Mouse (Mus musculus) midbrain, embryonic 15.5 days (tissue): ENCODE measurements at regions not wholly inside any gene's neighbourhood (a gene's known extent, or its start where the extent isn't known, plus 50 kb on each side); places are given as distances from the start of the nearest gene placed in this dataset.

Source experiments
- ATAC-seq: fragments of 200-750 bp; cut with Nextera tagmentation; replicated peaks from 2 replicates; pipeline ENCODE4 v1.8.0; 2017; ENCODE audit warnings: moderate TSS enrichment
- H3K27ac ChIP-seq: fragments of 300-500 bp; sonication (generic); 2 replicates; pipeline ENCODE4 v1.5.1; 2015; ENCODE audit warnings: mild to moderate bottlenecking, inconsistent platforms
- H3K27me3 ChIP-seq: fragments of 300-500 bp; sonication (generic); replicated peaks from 2 replicates; pipeline ENCODE4 v1.6.1; 2015; ENCODE audit warnings: inconsistent platforms
- H3K36me3 ChIP-seq: fragments of 300-500 bp; sonication (generic); replicated peaks from 2 replicates; pipeline ENCODE4 v1.6.1; 2015; ENCODE audit warnings: inconsistent platforms
- H3K4me1 ChIP-seq: fragments of 300-500 bp; sonication (generic); 2 replicates; pipeline ENCODE4 v1.6.1; 2015; ENCODE audit warnings: inconsistent platforms
- H3K4me2 ChIP-seq: fragments of 300-500 bp; sonication (generic); 2 replicates; pipeline ENCODE4 v1.6.1; 2015; ENCODE audit warnings: inconsistent platforms, mild to moderate bottlenecking, moderate library complexity
- H3K4me3 ChIP-seq: fragments of 300-500 bp; sonication (generic); 2 replicates; pipeline ENCODE4 v1.5.1; 2015; ENCODE audit warnings: mild to moderate bottlenecking, inconsistent platforms
- H3K9ac ChIP-seq: fragments of 300-500 bp; sonication (generic); 2 replicates; pipeline ENCODE4 v1.6.1; 2015; ENCODE audit warnings: mild to moderate bottlenecking, inconsistent platforms
- H3K9me3 ChIP-seq: fragments of 300-500 bp; sonication (generic); 2 replicates; pipeline ENCODE4 v1.6.1; 2016; ENCODE audit warnings: inconsistent platforms
- WGBS: fragments of 180-500 bp; shearing (Covaris S2); methylation state at CpG from one replicate; pipeline ENCODE4 v1.1.7; 2015; ENCODE audit warnings: mixed read lengths; 5-methylcytosine and 5-hydroxymethylcytosine counted together

- no peaks in the 10 kb centered on the region for H3K36me3 ChIP-seq
- no peaks in the 10 kb centered on the region for H3K9me3 ChIP-seq
- no peak overlapping the region for H3K27ac ChIP-seq
- H3K4me2 ChIP-seq, result no peak overlapping the region
- no peaks in the 10 kb centered on the region for H3K4me1 ChIP-seq
- ATAC-seq, result no peak
- 58% methylated on average over 2 of the region's 2 CpGs for WGBS
- H3K9ac ChIP-seq, result no peak overlapping the region
- no peak overlapping the region for H3K4me3 ChIP-seq
- H3K27me3 ChIP-seq, result no peaks in the 10 kb centered on the region
Measured at GRCm38 (mm10) chr7:54458386-54458785, 376.9 kb upstream of the Luzp2 start.

DNA sequence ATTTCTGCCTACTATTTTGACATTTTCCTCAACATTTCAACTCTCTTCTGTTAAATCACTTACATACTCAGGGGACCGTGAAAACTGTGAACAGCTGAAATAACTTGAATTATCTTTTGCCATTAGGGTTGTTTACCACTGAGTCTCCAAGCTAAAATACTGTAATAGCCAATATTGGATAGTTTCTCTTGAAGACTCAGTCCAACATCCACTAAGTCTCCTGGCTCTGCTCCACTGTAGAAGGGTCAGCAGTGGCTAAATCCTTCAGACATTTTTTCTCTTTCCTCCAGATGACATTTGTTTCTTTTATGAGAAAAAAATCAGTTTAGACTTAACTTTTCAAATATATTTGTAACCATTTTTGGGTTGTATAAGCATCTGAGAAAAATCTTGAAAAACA is 344.0 kb upstream of the Luzp2 start:
- no peaks in the 10 kb centered on the region for H3K36me3 ChIP-seq
- H3K4me1 ChIP-seq, result no peaks in the 10 kb centered on the region
- no peak overlapping the region for H3K4me3 ChIP-seq
- H3K27me3 ChIP-seq, result no peaks in the 10 kb centered on the region
- no peak overlapping the region for H3K4me2 ChIP-seq
- H3K9me3 ChIP-seq, result no peaks in the 10 kb centered on the region
- no peak overlapping the region for H3K9ac ChIP-seq
- ATAC-seq, result no peak
- WGBS, result 92% methylated on average over 1 of the region's 1 CpGs
- no peak overlapping the region for H3K27ac ChIP-seq

- Histone ChIP-seq H3K36me3 (no peaks in the 10 kb centered on the region), H3K9ac (no peak overlapping the region), H3K4me1 (0 out of 2 replicates have a peak, but pooled peaks cover 3% of the 10 kb centered on the region), H3K27ac (no peak overlapping the region), H3K9me3 (no peaks in the 10 kb centered on the region), H3K4me2 (no peak overlapping the region), H3K27me3 (no peaks in the 10 kb centered on the region), H3K4me3 (no peak overlapping the region)
- ATAC-seq, result peak; percentile 66
Measured at GRCm38 (mm10) chr7:54505235-54505634, 330.1 kb upstream of the Luzp2 start.

DNA sequence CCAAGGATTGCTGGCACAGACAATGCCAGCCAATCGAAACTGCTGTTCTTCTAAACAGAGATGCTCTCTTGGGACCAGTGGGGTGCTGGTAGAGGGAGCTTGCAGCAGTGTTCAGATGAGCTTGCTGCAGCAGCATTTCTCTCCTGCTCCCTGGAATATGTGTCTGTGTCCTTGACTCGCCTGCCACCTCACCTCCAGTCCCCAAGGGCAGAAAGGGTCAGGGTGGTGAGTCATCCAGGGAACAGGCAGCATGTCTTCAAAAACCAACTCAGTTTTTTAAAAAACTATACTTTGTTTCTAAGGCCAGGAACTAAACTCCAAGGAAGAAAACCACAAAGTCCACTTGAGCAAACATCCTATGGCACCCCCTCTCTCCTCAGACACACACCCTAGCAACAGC is 328.3 kb upstream of the Luzp2 start:
- H3K27ac ChIP-seq, result no peak overlapping the region
- no peaks in the 10 kb centered on the region for H3K27me3 ChIP-seq
- H3K36me3 ChIP-seq, result no peaks in the 10 kb centered on the region
- no peaks in the 10 kb centered on the region for H3K9me3 ChIP-seq
- no peak for ATAC-seq
- 0 out of 2 replicates have a peak, but pooled peaks cover 3% of the 10 kb centered on the region for H3K4me1 ChIP-seq
- H3K4me3 ChIP-seq, result no peak overlapping the region
- H3K9ac ChIP-seq, result no peak overlapping the region
- no peak overlapping the region for H3K4me2 ChIP-seq
- WGBS, result 59% methylated on average over 2 of the region's 2 CpGs

GRCm38 (mm10) chr7:54535693-54536092 is 299.6 kb upstream of the Luzp2 start:
- ATAC-seq, result 0 out of 2 replicates have a peak, but pooled peaks have one; percentile 52
- Histone ChIP-seq H3K36me3 (no peaks in the 10 kb centered on the region), H3K27me3 (no peaks in the 10 kb centered on the region), H3K27ac (no peak overlapping the region), H3K4me1 (no peaks in the 10 kb centered on the region), H3K4me3 (no peak overlapping the region), H3K9me3 (no peaks in the 10 kb centered on the region), H3K9ac (no peak overlapping the region), H3K4me2 (no peak overlapping the region)
- WGBS, result 35% methylated on average over 7 of the region's 7 CpGs

- Histone ChIP-seq H3K36me3 (no peaks in the 10 kb centered on the region), H3K9ac (no peak overlapping the region), H3K27ac (no peak overlapping the region), H3K4me3 (no peak overlapping the region), H3K4me2 (no peak overlapping the region), H3K9me3 (no peaks in the 10 kb centered on the region), H3K4me1 (no peaks in the 10 kb centered on the region), H3K27me3 (no peaks in the 10 kb centered on the region)
- ATAC-seq, result no peak
- 74% methylated on average over 3 of the region's 3 CpGs for WGBS
Measured at GRCm38 (mm10) chr7:54557436-54557835, 277.9 kb upstream of the Luzp2 start.

DNA sequence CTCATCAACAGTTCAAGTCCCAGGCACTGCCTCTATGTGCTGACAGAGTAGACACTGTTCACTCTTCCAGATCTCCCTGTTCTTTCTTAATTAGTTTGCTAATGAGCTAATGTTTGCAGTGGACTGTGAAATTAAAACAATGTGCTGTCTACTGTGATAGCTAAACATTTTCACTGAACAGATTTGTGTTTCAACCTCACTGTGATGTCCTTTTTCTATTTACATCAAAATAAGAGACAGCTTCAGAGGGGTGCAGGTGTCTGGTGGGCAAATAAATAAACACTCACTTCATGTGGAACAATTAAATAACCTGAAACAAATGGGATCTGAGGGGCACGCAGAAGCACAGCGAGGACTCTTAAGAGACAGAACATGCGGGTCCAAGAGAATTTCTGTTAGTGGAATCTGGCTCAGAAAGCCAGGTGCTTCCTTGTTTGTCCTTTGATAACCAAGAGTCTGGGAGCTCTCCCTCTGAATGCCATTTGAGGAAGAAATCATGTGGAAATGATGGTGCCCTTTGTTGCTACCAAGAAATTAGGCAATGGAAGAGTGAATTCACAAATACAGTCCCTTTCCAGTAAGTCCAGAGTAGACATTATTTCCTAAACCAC is 269.6 kb upstream of the Luzp2 start:
- H3K4me3 ChIP-seq, result no peak overlapping the region
- H3K36me3 ChIP-seq, result no peaks in the 10 kb centered on the region
- 0 out of 2 replicates have a peak overlapping the region, but pooled peaks have one; percentile 11 for H3K27ac ChIP-seq
- no peak for ATAC-seq
- no peaks in the 10 kb centered on the region for H3K4me1 ChIP-seq
- whole genome bisulfite sequencing, result 56% methylated on average over 3 of the region's 3 CpGs
- H3K27me3 ChIP-seq, result no peaks in the 10 kb centered on the region
- no peak overlapping the region for H3K9ac ChIP-seq
- H3K4me2 ChIP-seq, result no peak overlapping the region
- H3K9me3 ChIP-seq, result no peaks in the 10 kb centered on the region

DNA sequence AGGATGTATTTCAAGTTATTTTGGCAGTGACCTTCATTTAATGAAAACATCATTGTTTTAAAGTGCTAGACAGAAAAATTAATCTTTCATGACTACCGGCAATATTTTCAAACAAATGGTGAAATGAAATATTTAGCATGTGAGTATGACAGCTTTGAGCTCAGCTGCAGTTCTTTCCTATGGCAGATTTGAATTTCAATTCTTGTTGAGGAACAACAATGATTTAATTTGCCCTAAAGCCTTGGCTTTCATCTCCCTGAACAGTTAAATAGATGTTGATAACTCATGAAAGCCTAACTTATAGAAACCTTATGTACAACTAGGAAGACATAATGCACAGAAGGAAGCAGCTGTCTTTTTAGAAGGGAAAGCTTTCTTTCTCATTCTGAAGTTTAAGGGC is 235.5 kb upstream of the Luzp2 start:
- H3K27ac ChIP-seq, result no peak overlapping the region
- no peaks in the 10 kb centered on the region for H3K9me3 ChIP-seq
- no peaks in the 10 kb centered on the region for H3K36me3 ChIP-seq
- no peak for ATAC-seq
- H3K4me2 ChIP-seq, result no peak overlapping the region
- H3K4me1 ChIP-seq, result no peaks in the 10 kb centered on the region
- no peak overlapping the region for H3K9ac ChIP-seq
- 45% methylated on average over 1 of the region's 1 CpGs for WGBS
- H3K4me3 ChIP-seq, result no peak overlapping the region
- H3K27me3 ChIP-seq, result no peaks in the 10 kb centered on the region

DNA sequence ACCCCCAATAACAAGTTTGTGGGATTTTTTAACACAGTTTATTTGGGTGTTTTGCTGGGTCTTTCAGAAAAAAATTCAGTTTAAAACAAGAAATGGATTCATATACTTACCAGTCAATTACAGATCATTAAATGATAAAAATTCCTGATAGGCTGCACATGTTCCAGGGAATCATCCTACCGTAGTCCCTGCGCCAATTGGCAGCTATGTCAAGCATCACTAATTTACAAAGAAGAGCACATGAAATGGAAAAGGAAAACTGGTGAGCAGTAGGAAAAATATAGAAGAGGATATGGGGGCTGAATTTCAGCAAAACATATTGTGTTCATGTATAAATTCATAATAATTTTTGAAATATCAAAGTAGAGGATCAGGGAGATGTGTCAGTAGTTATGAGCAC is 212.9 kb upstream of the Luzp2 start:
- H3K4me3 ChIP-seq, result no peak overlapping the region

GRCm38 (mm10) chr7:54633930-54634329 is 201.4 kb upstream of the Luzp2 start:
- H3K27me3 ChIP-seq, result no peaks in the 10 kb centered on the region
- H3K9me3 ChIP-seq, result no peaks in the 10 kb centered on the region
- no peak for ATAC-seq
- no peak overlapping the region for H3K4me3 ChIP-seq
- H3K27ac ChIP-seq, result no peak overlapping the region
- no peak overlapping the region for H3K9ac ChIP-seq
- no peak overlapping the region for H3K4me2 ChIP-seq
- 65% methylated on average over 6 of the region's 6 CpGs for WGBS
- H3K36me3 ChIP-seq, result no peaks in the 10 kb centered on the region
- H3K4me1 ChIP-seq, result no peaks in the 10 kb centered on the region

More for the DNA sequence above, 212.9 kb upstream of the Luzp2 start:
- H3K9me3 ChIP-seq, result no peaks in the 10 kb centered on the region
- no peak overlapping the region for H3K4me2 ChIP-seq
- no peak overlapping the region for H3K9ac ChIP-seq
- no peaks in the 10 kb centered on the region for H3K36me3 ChIP-seq
- H3K4me1 ChIP-seq, result no peaks in the 10 kb centered on the region
- ATAC-seq, result no peak
- H3K27me3 ChIP-seq, result no peaks in the 10 kb centered on the region
- no peak overlapping the region for H3K27ac ChIP-seq
- WGBS, result 79% methylated on average over 2 of the region's 2 CpGs

- ATAC-seq, result no peak
- Histone ChIP-seq H3K27ac (no peak overlapping the region), H3K36me3 (no peaks in the 10 kb centered on the region)
Measured at GRCm38 (mm10) chr7:54634348-54635035, 200.8 kb upstream of the Luzp2 start.

DNA sequence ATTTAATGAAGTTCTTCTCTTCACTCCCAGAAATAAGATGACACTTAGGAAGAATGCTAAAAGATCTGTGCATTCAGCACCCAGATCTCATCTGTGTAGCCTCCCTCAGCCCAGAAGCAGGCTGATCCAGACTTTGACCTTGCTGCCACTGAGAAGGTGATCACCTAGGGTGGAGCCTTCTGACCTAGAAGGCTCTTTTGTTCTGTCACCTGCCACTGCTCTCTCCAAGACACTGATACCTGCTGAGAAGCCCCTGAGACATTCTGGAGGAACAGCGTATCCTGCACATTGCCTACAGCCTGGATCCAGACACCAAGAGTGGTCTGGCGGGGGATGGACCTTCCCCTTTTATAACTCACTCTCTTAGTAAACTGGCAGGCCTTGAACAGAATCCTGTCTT is 190.0 kb upstream of the Luzp2 start:
- Histone ChIP-seq H3K9ac (no peak overlapping the region), H3K4me3 (no peak overlapping the region), H3K36me3 (no peaks in the 10 kb centered on the region), H3K4me2 (no peak overlapping the region), H3K4me1 (no peaks in the 10 kb centered on the region), H3K27me3 (no peaks in the 10 kb centered on the region), H3K27ac (no peak overlapping the region), H3K9me3 (no peaks in the 10 kb centered on the region)
- 93% methylated on average over 2 of the region's 2 CpGs for WGBS
- no peak for ATAC-seq

More at GRCm38 (mm10) chr7:54634348-54635035, 200.8 kb upstream of the Luzp2 start:
- Histone ChIP-seq H3K4me3 (no peak overlapping the region), H3K9me3 (no peaks in the 10 kb centered on the region), H3K4me2 (no peak overlapping the region), H3K27me3 (no peaks in the 10 kb centered on the region), H3K4me1 (no peaks in the 10 kb centered on the region), H3K9ac (no peak overlapping the region)
- WGBS, result 90% methylated on average over 10 of the region's 10 CpGs

DNA sequence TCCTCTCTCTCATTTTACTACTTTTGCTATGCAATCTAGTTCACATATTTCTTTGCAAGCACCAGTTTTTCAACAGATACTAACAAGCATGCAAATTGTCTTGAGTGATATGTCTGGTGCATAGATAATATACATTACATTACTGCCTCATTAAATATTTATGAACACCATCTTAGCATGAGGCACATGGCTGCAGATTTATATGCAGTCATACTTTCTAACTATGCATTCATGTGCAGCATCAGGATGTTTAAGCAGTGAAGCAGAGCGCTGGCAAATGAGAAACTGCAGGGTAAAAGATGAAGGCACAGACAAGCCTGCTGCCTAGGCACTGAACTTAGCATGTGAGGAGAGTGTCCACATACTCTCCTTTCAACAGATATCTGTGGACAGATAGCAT is 186.3 kb upstream of the Luzp2 start:
- no peak overlapping the region for H3K27ac ChIP-seq
- no peaks in the 10 kb centered on the region for H3K9me3 ChIP-seq
- ATAC-seq, result no peak; the same call in 1 of the 2 replicates
- no peak overlapping the region for H3K4me3 ChIP-seq
- H3K4me2 ChIP-seq, result no peak overlapping the region
- no peaks in the 10 kb centered on the region for H3K36me3 ChIP-seq
- no peaks in the 10 kb centered on the region for H3K27me3 ChIP-seq
- WGBS, result 59% methylated on average over 1 of the region's 1 CpGs
- no peak overlapping the region for H3K9ac ChIP-seq
- H3K4me1 ChIP-seq, result no peaks in the 10 kb centered on the region
